Mouse (Mus musculus): ENCODE data around the gene Ltbp3. TPM values are rescaled to one million over a fixed set of nuclear protein-coding genes. Genes with fewer than 3 reads are reported as not detected.

Ltbp3 gene
- polyA plus RNA-seq, 1 experiment from 2014 or later = 27.7 TPM

DNA sequence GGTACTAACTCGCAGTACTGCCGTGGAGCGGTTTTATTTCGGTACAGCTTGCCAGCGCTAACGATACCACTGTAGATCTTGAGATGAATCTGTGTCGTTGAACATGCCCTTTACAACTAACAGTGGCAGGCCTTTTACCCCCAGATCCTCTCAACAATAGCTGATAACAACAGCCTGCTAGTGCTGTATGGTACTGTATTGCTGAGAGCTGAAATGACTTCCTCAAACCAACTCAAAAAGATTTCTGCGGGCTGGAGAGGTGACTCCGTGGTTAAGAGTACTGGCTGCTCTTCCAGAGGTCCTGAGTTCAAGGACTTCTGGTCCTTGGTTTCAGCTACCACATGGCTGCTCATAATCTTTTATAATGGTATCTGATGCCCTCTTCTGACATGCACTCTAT, 6.4 kb upstream of the Ltbp3 start:
- Histone ChIP-seq H3K27ac (ENCODE audit: poor library complexity, severe bottlenecking) (no peak overlapping the region), H3K27me3 (replicated peaks) (peaks cover 26% of the 10 kb centered on the region), H3K9me3 (replicated peaks) (no peaks in the 10 kb centered on the region), H3K9ac (no peak overlapping the region), H3K36me3 (peaks cover 4% of the 10 kb centered on the region; the same call in 1 of the 2 replicates), H3K4me3 (no peak overlapping the region), H3K4me2 (no peak overlapping the region), H3K4me1 (replicated peaks) (peaks cover 22% of the 10 kb centered on the region)
- no peak for ATAC-seq (ENCODE audit: insufficient number of reproducible peaks, low FRiP score)
- WGBS = 71% methylated on average over 9 of the region's 9 CpGs

DNA sequence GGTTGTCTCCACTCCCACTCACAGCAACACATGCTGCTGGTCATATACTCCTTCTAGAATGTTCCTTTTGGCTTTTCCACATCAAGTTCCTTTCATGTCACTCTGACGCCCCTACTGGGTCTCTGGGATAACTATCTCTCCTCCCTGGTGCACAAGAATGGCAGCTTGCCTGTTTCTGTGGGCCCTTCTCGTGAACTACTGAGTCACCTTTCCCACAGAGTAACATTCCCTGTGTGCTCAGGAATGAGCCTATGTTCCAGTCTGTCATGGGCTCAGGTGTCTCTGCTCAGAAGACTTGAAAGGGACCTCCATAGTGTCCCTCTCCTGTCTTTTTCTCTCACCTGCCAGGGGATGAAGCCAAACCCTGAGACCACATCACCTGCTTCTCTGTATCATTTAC, 1.3 kb upstream of the Ltbp3 start:
- 34% methylated on average over 2 of the region's 2 CpGs for WGBS
- Histone ChIP-seq H3K4me1 (replicated peaks) (peaks cover 27% of the 10 kb centered on the region), H3K4me3 (no peak overlapping the region), H3K9ac (no peak overlapping the region), H3K9me3 (replicated peaks) (no peaks in the 10 kb centered on the region), H3K36me3 (no peaks in the 10 kb centered on the region), H3K27ac (ENCODE audit: poor library complexity, severe bottlenecking) (no peak overlapping the region), H3K4me2 (no peak overlapping the region), H3K27me3 (replicated peaks) (peaks cover 44% of the 10 kb centered on the region)
- no peak for ATAC-seq (ENCODE audit: insufficient number of reproducible peaks, low FRiP score)

DNA sequence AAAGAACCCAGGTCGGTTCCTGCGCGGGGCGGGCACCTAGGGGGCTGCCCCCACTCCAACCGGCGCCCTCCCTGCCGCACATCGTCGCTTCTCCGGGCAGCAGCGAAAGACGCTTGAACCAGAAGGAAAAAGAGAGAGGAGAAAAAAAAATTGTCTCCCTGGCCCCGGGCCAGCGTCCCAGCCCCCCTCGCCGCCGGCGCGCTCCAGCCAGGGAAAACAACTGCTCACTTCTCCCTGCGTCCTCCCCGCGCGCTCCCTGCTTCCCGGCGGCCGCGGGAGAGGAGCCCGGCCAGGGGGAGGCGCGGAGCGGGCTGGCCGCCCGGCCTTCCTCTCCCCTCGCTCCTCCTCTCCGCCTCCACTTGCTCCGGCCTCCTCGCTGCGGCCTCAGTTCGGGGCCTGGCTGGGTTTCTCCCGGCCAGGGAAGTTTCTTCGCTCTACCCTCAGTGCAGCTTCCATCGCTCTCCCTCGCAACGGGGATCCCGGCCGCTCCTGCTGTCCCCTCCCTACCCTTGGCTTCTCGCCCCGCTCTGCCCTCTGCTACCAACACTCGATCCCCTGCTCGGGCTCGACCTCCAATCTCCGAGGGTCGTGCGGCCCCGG, 1.0 kb downstream of the Ltbp3 start:
- peak overlapping the region; percentile 95 for H3K4me2 ChIP-seq
- H3K9ac ChIP-seq = peak overlapping the region; percentile 95
- H3K4me3 ChIP-seq = peak overlapping the region; percentile 80
- no peaks in the 10 kb centered on the region for H3K36me3 ChIP-seq
- WGBS = 1% methylated on average over 52 of the region's 55 CpGs
- H3K27ac ChIP-seq (ENCODE audit: poor library complexity, severe bottlenecking) = peak overlapping the region; percentile 91
- H3K4me1 ChIP-seq (replicated peaks) = peaks cover 44% of the 10 kb centered on the region
- no peaks in the 10 kb centered on the region for H3K9me3 ChIP-seq (replicated peaks)
- H3K27me3 ChIP-seq (replicated peaks) = peaks cover 50% of the 10 kb centered on the region
- peak; percentile 52 for ATAC-seq (ENCODE audit: insufficient number of reproducible peaks, low FRiP score)

DNA sequence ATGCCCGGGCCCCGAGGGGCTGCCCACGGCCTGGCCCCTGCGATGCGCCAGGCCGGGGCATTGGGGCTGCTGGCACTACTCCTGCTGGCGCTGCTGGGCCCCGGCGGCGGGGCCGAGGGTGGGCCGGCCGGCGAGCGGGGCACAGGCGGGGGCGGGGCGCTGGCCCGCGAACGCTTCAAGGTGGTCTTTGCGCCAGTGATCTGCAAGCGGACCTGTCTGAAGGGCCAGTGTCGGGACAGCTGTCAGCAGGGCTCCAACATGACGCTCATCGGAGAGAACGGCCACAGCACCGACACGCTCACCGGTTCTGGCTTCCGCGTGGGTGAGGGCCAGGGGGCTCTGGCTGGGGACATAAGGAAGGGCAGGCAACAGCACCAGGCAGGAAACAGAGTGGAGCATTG, 1.5 kb downstream of the Ltbp3 start:
- Histone ChIP-seq H3K27ac (ENCODE audit: poor library complexity, severe bottlenecking) (peak overlapping the region; percentile 91), H3K9me3 (replicated peaks) (no peaks in the 10 kb centered on the region), H3K36me3 (no peaks in the 10 kb centered on the region), H3K4me2 (peak overlapping the region; percentile 95), H3K4me1 (replicated peaks) (peaks cover 49% of the 10 kb centered on the region), H3K4me3 (peak overlapping the region; percentile 80), H3K9ac (peak overlapping the region; percentile 95), H3K27me3 (replicated peaks) (peaks cover 54% of the 10 kb centered on the region)
- peak; percentile 27; the same call in 1 of the 2 replicates for ATAC-seq (ENCODE audit: insufficient number of reproducible peaks, low FRiP score)
- WGBS = 3% methylated on average over 32 of the region's 32 CpGs

DNA sequence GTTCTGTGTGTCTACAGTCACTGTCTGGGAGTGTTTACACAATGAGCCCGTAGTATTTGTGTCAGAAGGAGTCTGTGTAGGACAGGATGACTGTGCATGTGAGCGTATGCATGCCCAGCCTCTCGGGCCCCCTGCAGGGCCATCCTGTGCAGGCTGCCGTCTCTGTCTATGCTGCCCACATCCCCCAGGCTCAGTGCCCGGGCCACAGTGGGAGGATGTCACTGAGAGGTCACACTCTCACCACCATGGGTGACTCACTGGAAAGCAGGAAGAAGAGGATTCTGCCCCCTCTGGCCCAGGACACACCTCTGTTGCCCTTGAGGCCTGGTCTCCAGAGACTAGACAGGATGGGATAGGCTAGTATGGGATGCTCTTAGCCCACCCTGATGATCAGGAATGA, 2.9 kb downstream of the Ltbp3 start:
- H3K9ac ChIP-seq = peak overlapping the region; percentile 95; the same call in 1 of the 2 replicates
- peaks cover 50% of the 10 kb centered on the region for H3K4me1 ChIP-seq (replicated peaks)
- no peaks in the 10 kb centered on the region for H3K9me3 ChIP-seq (replicated peaks)
- peaks cover 4% of the 10 kb centered on the region; the same call in 1 of the 2 replicates for H3K36me3 ChIP-seq
- H3K4me2 ChIP-seq = peak overlapping the region; percentile 95
- no peak for ATAC-seq (ENCODE audit: insufficient number of reproducible peaks, low FRiP score)
- no peak overlapping the region for H3K27ac ChIP-seq (ENCODE audit: poor library complexity, severe bottlenecking)
- 55% methylated on average over 5 of the region's 5 CpGs for WGBS
- peak overlapping the region; percentile 80; the same call in 1 of the 2 replicates for H3K4me3 ChIP-seq
- H3K27me3 ChIP-seq (replicated peaks) = peaks cover 66% of the 10 kb centered on the region

DNA sequence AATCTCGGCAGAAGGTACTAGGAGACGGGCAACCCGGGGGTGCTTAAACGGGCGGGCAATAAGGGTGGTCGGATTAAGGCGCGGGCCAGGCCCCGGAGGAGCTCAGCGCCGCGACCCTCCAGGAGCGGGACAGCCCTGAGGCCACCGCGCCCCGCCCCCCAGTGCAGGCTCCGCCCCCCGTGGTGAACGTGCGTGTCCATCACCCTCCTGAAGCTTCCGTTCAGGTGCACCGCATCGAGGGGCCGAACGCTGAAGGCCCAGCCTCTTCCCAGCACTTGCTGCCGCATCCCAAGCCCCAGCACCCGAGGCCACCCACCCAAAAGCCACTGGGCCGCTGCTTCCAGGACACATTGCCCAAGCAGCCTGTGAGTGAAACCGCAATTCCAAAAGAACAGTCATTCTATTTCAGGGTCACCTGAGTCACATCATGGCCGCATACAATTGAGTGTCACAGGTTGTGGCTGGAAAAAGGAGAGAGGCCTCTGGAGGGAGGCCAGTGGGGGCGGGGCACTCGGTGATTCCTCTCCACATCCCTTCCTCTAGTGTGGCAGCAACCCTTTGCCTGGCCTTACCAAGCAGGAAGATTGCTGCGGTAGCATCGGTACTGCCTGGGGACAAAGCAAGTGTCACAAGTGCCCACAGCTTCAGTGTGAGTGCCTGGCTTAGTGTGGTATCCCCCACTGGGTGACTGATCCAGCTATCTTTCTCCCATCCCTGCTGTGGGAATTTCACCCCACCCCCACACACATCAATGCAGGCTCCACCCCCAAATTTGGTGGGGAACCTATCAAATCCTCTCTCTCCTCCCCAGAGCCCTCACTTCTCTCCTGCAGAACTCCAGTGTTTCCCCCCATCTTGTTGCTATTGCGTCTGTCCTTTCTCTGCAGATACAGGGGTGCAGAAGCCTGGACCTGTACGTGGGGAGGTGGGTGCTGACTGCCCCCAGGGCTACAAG, 5.3 kb downstream of the Ltbp3 start:
- Histone ChIP-seq H3K9me3 (replicated peaks) (no peaks in the 10 kb centered on the region), H3K4me2 (peak overlapping the region; percentile 70), H3K4me1 (replicated peaks) (peaks cover 48% of the 10 kb centered on the region), H3K27ac (ENCODE audit: poor library complexity, severe bottlenecking) (no peak overlapping the region), H3K9ac (peak overlapping the region; percentile 61), H3K27me3 (replicated peaks) (peaks cover 80% of the 10 kb centered on the region), H3K36me3 (peaks cover 8% of the 10 kb centered on the region; the same call in 1 of the 2 replicates), H3K4me3 (peak overlapping the region; percentile 26)
- ATAC-seq (ENCODE audit: insufficient number of reproducible peaks, low FRiP score) = 0 out of 2 replicates have a peak, but pooled peaks have one; percentile 18
- WGBS = 6% methylated on average over 36 of the region's 36 CpGs

DNA sequence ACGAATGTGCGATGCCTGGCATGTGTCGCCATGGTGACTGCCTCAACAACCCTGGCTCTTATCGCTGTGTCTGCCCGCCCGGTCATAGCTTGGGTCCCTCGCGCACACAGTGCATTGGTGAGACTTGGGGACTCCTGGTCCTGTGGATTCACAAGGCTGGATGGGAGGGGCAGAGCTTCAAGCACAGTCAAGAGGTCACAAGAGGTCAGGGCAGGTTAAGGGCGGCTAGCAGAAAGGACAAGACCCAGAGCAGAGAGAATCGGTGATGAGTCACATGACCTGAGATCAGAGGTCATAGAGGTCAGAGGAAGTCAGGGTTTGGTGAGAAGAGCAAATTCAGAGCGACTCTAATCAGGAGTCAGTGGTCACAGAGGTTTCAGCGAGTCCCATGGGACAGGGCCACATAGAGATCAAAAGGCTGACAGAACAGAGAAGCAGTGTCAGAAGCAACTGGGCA, 6.2 kb downstream of the Ltbp3 start:
- ATAC-seq (ENCODE audit: insufficient number of reproducible peaks, low FRiP score) = no peak
- no peaks in the 10 kb centered on the region for H3K9me3 ChIP-seq (replicated peaks)
- no peak overlapping the region for H3K9ac ChIP-seq
- 27% methylated on average over 12 of the region's 12 CpGs for WGBS
- H3K4me1 ChIP-seq (replicated peaks) = peaks cover 52% of the 10 kb centered on the region
- H3K27ac ChIP-seq (ENCODE audit: poor library complexity, severe bottlenecking) = no peak overlapping the region
- H3K4me2 ChIP-seq = no peak overlapping the region
- H3K4me3 ChIP-seq = no peak overlapping the region
- peaks cover 8% of the 10 kb centered on the region; the same call in 1 of the 2 replicates for H3K36me3 ChIP-seq
- peaks cover 89% of the 10 kb centered on the region for H3K27me3 ChIP-seq (replicated peaks)

DNA sequence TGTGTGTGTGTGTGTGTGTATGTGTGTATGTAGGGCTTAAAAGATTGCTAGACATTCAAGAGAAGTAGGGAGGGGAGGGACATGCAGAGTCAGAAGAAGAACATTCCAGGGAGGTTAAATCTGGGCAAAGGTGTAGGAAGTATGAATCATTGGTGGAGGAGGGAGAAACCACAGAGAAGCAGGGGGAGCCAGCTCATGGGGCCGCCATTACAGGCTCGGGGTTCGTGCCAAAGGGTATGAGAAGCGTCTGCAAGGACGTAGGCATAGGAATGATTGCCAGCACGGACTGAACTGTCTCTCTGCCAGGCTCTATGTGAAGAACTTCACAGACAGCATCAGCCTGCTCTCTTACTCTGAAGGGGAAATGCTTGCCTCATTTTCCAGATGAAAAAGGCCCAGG, 8.8 kb downstream of the Ltbp3 start:
- WGBS = 78% methylated on average over 6 of the region's 6 CpGs
- Histone ChIP-seq H3K4me3 (no peak overlapping the region), H3K4me1 (replicated peaks) (peaks cover 36% of the 10 kb centered on the region), H3K27me3 (replicated peaks) (peaks cover 96% of the 10 kb centered on the region), H3K9me3 (replicated peaks) (no peaks in the 10 kb centered on the region), H3K27ac (ENCODE audit: poor library complexity, severe bottlenecking) (no peak overlapping the region), H3K4me2 (no peak overlapping the region), H3K9ac (no peak overlapping the region), H3K36me3 (peaks cover 19% of the 10 kb centered on the region)
- ATAC-seq (ENCODE audit: insufficient number of reproducible peaks, low FRiP score) = no peak

DNA sequence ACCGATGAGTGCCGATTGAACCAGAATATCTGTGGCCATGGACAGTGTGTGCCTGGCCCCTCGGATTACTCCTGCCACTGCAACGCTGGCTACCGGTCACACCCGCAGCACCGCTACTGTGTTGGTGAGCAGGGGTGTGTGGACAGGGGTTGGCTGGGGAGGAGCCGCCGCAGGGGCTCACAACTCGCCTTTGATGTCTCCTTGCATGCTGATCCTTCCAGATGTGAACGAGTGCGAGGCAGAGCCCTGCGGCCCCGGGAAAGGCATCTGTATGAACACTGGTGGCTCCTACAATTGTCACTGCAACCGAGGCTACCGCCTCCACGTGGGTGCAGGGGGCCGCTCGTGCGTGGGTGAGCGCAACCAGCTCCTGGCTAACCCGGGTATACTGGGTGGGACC, 10.2 kb downstream of the Ltbp3 start:
- H3K4me2 ChIP-seq = no peak overlapping the region
- H3K4me1 ChIP-seq (replicated peaks) = peaks cover 28% of the 10 kb centered on the region
- H3K27me3 ChIP-seq (replicated peaks) = peaks cover 98% of the 10 kb centered on the region
- 0 out of 2 replicates have a peak overlapping the region, but pooled peaks have one; percentile 22 for H3K9ac ChIP-seq
- no peaks in the 10 kb centered on the region for H3K9me3 ChIP-seq (replicated peaks)
- H3K36me3 ChIP-seq = peaks cover 20% of the 10 kb centered on the region
- no peak for ATAC-seq (ENCODE audit: insufficient number of reproducible peaks, low FRiP score)
- H3K4me3 ChIP-seq = no peak overlapping the region
- WGBS = 8% methylated on average over 22 of the region's 22 CpGs
- H3K27ac ChIP-seq (ENCODE audit: poor library complexity, severe bottlenecking) = no peak overlapping the region

DNA sequence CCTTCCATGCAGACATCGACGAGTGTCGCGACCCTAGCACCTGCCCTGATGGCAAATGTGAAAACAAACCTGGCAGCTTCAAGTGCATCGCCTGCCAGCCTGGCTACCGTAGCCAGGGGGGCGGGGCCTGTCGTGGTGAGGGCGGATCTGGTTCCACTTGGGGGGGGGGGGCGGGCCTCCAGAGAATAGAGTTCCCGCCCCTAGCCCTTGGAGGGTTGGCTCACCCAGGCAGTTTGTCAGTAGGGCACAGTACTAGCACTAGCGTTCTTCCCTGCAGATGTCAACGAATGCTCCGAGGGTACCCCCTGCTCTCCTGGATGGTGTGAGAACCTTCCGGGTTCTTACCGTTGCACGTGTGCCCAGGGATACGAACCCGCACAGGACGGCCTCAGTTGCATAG, 11.0 kb downstream of the Ltbp3 start:
- Histone ChIP-seq H3K4me3 (no peak overlapping the region), H3K4me2 (peak overlapping the region; percentile 26; the same call in 1 of the 2 replicates), H3K9me3 (replicated peaks) (no peaks in the 10 kb centered on the region), H3K27ac (ENCODE audit: poor library complexity, severe bottlenecking) (no peak overlapping the region), H3K36me3 (peaks cover 20% of the 10 kb centered on the region), H3K9ac (0 out of 2 replicates have a peak overlapping the region, but pooled peaks have one; percentile 22), H3K27me3 (replicated peaks) (peaks cover 100% of the 10 kb centered on the region), H3K4me1 (replicated peaks) (peaks cover 26% of the 10 kb centered on the region)
- no peak for ATAC-seq (ENCODE audit: insufficient number of reproducible peaks, low FRiP score)
- 9% methylated on average over 17 of the region's 20 CpGs for WGBS

Measured in heart, embryonic 12.5 days (tissue).